ENCODE assay signal across 28 mouse cellular contexts in the genomic region with DNA sequence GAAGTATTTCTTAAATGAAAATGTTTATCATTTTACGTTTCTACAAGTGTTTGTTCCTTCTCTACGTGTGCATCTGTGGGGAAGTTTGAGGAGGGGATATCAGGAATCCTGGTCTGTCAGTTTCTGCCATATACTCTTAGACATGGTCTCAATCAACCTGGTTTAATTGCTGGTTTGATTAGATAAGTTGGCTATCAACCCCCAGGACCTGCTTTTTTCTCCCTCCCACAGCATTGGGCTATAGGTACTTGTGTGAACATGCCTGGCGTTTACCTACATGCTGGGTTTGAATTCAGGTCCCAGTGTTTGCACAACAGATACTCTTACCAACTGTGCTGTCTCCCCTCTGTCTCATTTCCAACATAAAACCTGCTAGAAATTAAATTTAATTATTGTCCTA.
DNase-seq lines count a peak whose midpoint lies in the region; ATAC-seq and TF ChIP-seq lines count a peak whose summit lies in the region.
"Had no signal": no experiment of that assay in that cellular context is flagged by ENCODE, and none has a peak within 500 bp of the region (broad histone marks: within the 10 kb centered on the region; RNA-seq: fewer than 3 reads in every experiment).

No protein-coding gene starts in this region.

- H3K9ac ChIP-seq in liver, embryonic 11.5 days (ENCODE audit: low read depth, low read length), result no peak overlapping the region
- H3K9ac ChIP-seq in MEL (ENCODE audit: control insufficient read depth, low read depth, low read length, poor library complexity, severe bottlenecking), result no peak overlapping the region
- no peak overlapping the region for H3K9ac ChIP-seq in liver, embryonic 13.5 days
- no peak overlapping the region for H3K9ac ChIP-seq in liver, embryonic 16.5 days (ENCODE audit: low read depth, low read length)
- H3K9ac ChIP-seq: embryonic facial prominence, embryonic 13.5 days; embryonic facial prominence, embryonic 15.5 days; forebrain, embryonic 12.5 days had no signal

- 74% methylated on average over 3 of the region's 3 CpGs for WGBS in liver, embryonic 11.5 days
- 39% methylated on average over 3 of the region's 3 CpGs for WGBS in liver, embryonic 13.5 days (ENCODE audit: insufficient replicate concordance)
- 43% methylated on average over 3 of the region's 3 CpGs for WGBS in liver, embryonic 16.5 days (ENCODE audit: insufficient replicate concordance)

- no peak for DNase-seq in liver, embryonic 11.5 days (ENCODE audit: low spot score)
- DNase-seq in liver (no peak), MEL (ENCODE audit: low read depth, low spot score) (peak; percentile 22)
- DNase-seq in liver, embryonic 13.5 days, result no peak
- DNase-seq in left cerebral cortex, postnatal 14 days (ENCODE audit: low spot score in 2 of 2), result no peak
- no peak for DNase-seq in gastrocnemius, adult 18-20 months (ENCODE audit: low spot score)
- no peak for DNase-seq in cerebellum, adult 11 months
- DNase-seq: adrenal gland, adult 2 months; adrenal gland, postnatal 10 days; adrenal gland, postnatal 36 days; B cell, adult 2 months; cerebellum, adult 11-12 months; cerebellum, adult 2 months; cerebellum, adult 9-10 months; cerebellum, postnatal 10 days; cerebellum, postnatal 25 days; embryo, embryonic 11 days had no signal

- no peak for TF ChIP-seq RAD21 in MEL (IDR thresholded peaks at IDR 0.05; ENCODE audit: low read depth, low read length)

- no peaks in the 10 kb centered on the region for H3K36me3 ChIP-seq in liver, embryonic 11.5 days (ENCODE audit: control insufficient read depth, insufficient read depth, low read length)
- H3K36me3 ChIP-seq in MEL (ENCODE audit: control insufficient read depth in 1 of 2, insufficient read depth in 2 of 2, low read length in 2 of 2), result peaks cover 0 to 27% of the 10 kb centered on the region in 2 experiments; a peak in 2 of 4 replicates
- H3K36me3 ChIP-seq in liver, embryonic 13.5 days, result no peaks in the 10 kb centered on the region
- no peaks in the 10 kb centered on the region for H3K36me3 ChIP-seq in liver, embryonic 16.5 days (ENCODE audit: control insufficient read depth, insufficient read depth)
- H3K36me3 ChIP-seq: embryonic facial prominence, embryonic 13.5 days; embryonic facial prominence, embryonic 15.5 days; forebrain, embryonic 10.5 days; forebrain, embryonic 12.5 days had no signal

- no peaks in the 10 kb centered on the region for H3K79me2 ChIP-seq in MEL (ENCODE audit: control insufficient read depth, insufficient read depth, low read length, poor library complexity)

- no peak for TF ChIP-seq POLR2A in MEL (IDR thresholded peaks at IDR 0.05; ENCODE audit: control insufficient read depth in 1 of 2, insufficient read depth in 1 of 2, low read depth in 1 of 2, low read length in 2 of 2, poor library complexity in 1 of 2)

- intact Hi-C loops in left cerebral cortex, postnatal 14 days (cut with DNase I), result no loop called here

- no peaks in the 10 kb centered on the region for H3K9me3 ChIP-seq in liver, embryonic 11.5 days (ENCODE audit: control insufficient read depth, low read length)
- H3K9me3 ChIP-seq in MEL (replicated peaks; ENCODE audit: insufficient read depth, low read length), result no peaks in the 10 kb centered on the region
- no peaks in the 10 kb centered on the region for H3K9me3 ChIP-seq in liver, embryonic 13.5 days (replicated peaks)
- H3K9me3 ChIP-seq in liver, embryonic 16.5 days (replicated peaks; ENCODE audit: control insufficient read depth, low read length), result no peaks in the 10 kb centered on the region
- H3K9me3 ChIP-seq: embryonic facial prominence, embryonic 13.5 days; embryonic facial prominence, embryonic 15.5 days; forebrain, embryonic 10.5 days; forebrain, embryonic 12.5 days; G1E had no signal

- H3K4me1 ChIP-seq in liver, embryonic 11.5 days (replicated peaks; ENCODE audit: control insufficient read depth, insufficient read depth, low read length), result no peaks in the 10 kb centered on the region
- peaks cover 17 to 37% of the 10 kb centered on the region in 2 experiments for H3K4me1 ChIP-seq in MEL (ENCODE audit: control insufficient read depth in 1 of 2, insufficient read depth in 2 of 2, low read length in 2 of 2)
- peaks cover 7% of the 10 kb centered on the region; the same call in 1 of the 2 replicates for H3K4me1 ChIP-seq in liver, embryonic 13.5 days (replicated peaks)
- H3K4me1 ChIP-seq in liver, embryonic 16.5 days (ENCODE audit: control insufficient read depth, low read depth, low read length), result no peaks in the 10 kb centered on the region; the same call in 1 of the 2 replicates
- H3K4me1 ChIP-seq: forebrain, embryonic 12.5 days had no signal

- no peaks in the 10 kb centered on the region for H3K27me3 ChIP-seq in liver, embryonic 11.5 days (replicated peaks; ENCODE audit: control insufficient read depth, insufficient read depth, low read length)
- H3K27me3 ChIP-seq in MEL (ENCODE audit: control insufficient read depth in 1 of 2, insufficient read depth in 2 of 2, low read length in 2 of 2), result no peaks in the 10 kb centered on the region
- H3K27me3 ChIP-seq in liver, embryonic 13.5 days, result no peaks in the 10 kb centered on the region
- H3K27me3 ChIP-seq in liver, embryonic 16.5 days (ENCODE audit: control insufficient read depth, insufficient read depth, low read depth, low read length), result no peaks in the 10 kb centered on the region
- H3K27me3 ChIP-seq: CH12.LX; embryonic facial prominence, embryonic 13.5 days; embryonic facial prominence, embryonic 15.5 days; forebrain, embryonic 12.5 days had no signal

- no peak overlapping the region for H3K4me2 ChIP-seq in liver, embryonic 11.5 days
- no peak overlapping the region for H3K4me2 ChIP-seq in liver, embryonic 13.5 days
- no peak overlapping the region for H3K4me2 ChIP-seq in liver, embryonic 16.5 days (ENCODE audit: low read depth, low read length)
- H3K4me2 ChIP-seq: embryonic facial prominence, embryonic 13.5 days; embryonic facial prominence, embryonic 15.5 days; forebrain, embryonic 12.5 days had no signal

- TF ChIP-seq CTCF in MEL (IDR thresholded peaks at IDR 0.05 in 2 of 3, conservative IDR thresholded peaks at IDR 0.05 in 1 of 3; ENCODE audit: control insufficient read depth in 1 of 3, insufficient read depth in 1 of 3, low read depth in 2 of 3, low read length in 3 of 3, poor library complexity in 1 of 3, severe bottlenecking in 1 of 3), result no peak

- no peak overlapping the region for H3K27ac ChIP-seq in liver, embryonic 11.5 days (ENCODE audit: low read depth, low read length)
- no peak overlapping the region for H3K27ac ChIP-seq in MEL (ENCODE audit: control insufficient read depth, low read depth, low read length)
- H3K27ac ChIP-seq in liver, embryonic 13.5 days, result no peak overlapping the region
- no peak overlapping the region for H3K27ac ChIP-seq in liver, embryonic 16.5 days (ENCODE audit: low read length)
- H3K27ac ChIP-seq: embryonic facial prominence, embryonic 13.5 days; embryonic facial prominence, embryonic 15.5 days; forebrain, embryonic 10.5 days; forebrain, embryonic 12.5 days had no signal

- H3K4me3 ChIP-seq in liver, embryonic 11.5 days (ENCODE audit: low read depth, low read length), result no peak overlapping the region
- no peak overlapping the region for H3K4me3 ChIP-seq in MEL (ENCODE audit: control insufficient read depth in 1 of 2, insufficient read depth in 1 of 2, low read depth in 2 of 2, low read length in 2 of 2)
- H3K4me3 ChIP-seq in liver, embryonic 13.5 days (replicated peaks), result no peak overlapping the region
- no peak overlapping the region for H3K4me3 ChIP-seq in liver, embryonic 16.5 days (ENCODE audit: low read depth, low read length)
- H3K4me3 ChIP-seq: embryonic facial prominence, embryonic 13.5 days; embryonic facial prominence, embryonic 15.5 days; erythroblast, embryonic 14.5 days; forebrain, embryonic 10.5 days; forebrain, embryonic 12.5 days had no signal

- TF ChIP-seq EP300 in MEL (IDR thresholded peaks at IDR 0.05; ENCODE audit: low read depth in 1 of 2, low read length in 2 of 2), result peak; percentile 27 to 49; a peak in 1 of 4 replicates

- ATAC-seq in liver, embryonic 11.5 days (replicated peaks; ENCODE audit: low FRiP score), result 0 out of 2 replicates have a peak, but pooled peaks have one; percentile 17
- ATAC-seq in liver, embryonic 13.5 days (ENCODE audit: low read depth), result peak; percentile 65; the same call in 1 of the 2 replicates
- 0 out of 2 replicates have a peak, but pooled peaks have one; percentile 39 for ATAC-seq in liver, embryonic 16.5 days (ENCODE audit: low read depth)
- ATAC-seq: CD4-positive, CD25-positive, alpha-beta regulatory T cell, adult 4 months; forebrain, embryonic 14.5 days; forebrain, embryonic 16.5 days had no signal

TF ChIP-seq in MEL, 35 proteins besides CTCF, POLR2A, EP300 and RAD21:
- TF ChIP-seq MAZ (IDR thresholded peaks at IDR 0.05; ENCODE audit: low read depth, low read length) (no peak), NRF1 (IDR thresholded peaks at IDR 0.05; ENCODE audit: insufficient read depth, low read depth, low read length, poor library complexity, severe bottlenecking) (no peak), ELF1 (IDR thresholded peaks at IDR 0.05; ENCODE audit: low read depth, low read length) (no peak), MAFK (IDR thresholded peaks at IDR 0.05; ENCODE audit: borderline replicate concordance, low read depth, low read length) (no peak), TBP (IDR thresholded peaks at IDR 0.05; ENCODE audit: low read depth, low read length) (no peak), USF1 (IDR thresholded peaks at IDR 0.05; ENCODE audit: low read depth, low read length) (no peak), GATA1 (IDR thresholded peaks at IDR 0.05; ENCODE audit: low read depth, low read length) (peak; percentile 49), TCF12 (IDR thresholded peaks at IDR 0.05; ENCODE audit: low read depth, low read length) (peak; percentile 31; the same call in 1 of the 2 replicates)
